Mouse (Mus musculus): ENCODE data around the gene Olfr103.

Olfr103 gene

GRCm38 (mm10) chr17:37339598-37339997, at the start of gene Olfr103:
TSS of gene Olfr103 (minus strand) at chr17:37339698.
- DNase-seq (ENCODE audit: low spot score): no peak

- no peak for DNase-seq (ENCODE audit: low spot score)
Observed at GRCm38 (mm10) chr17:37378733-37379132, 39.2 kb upstream of the Olfr103 start, which contains the start of gene Olfr105-ps. TSS of gene Olfr105-ps (plus strand) at chr17:37379033.

- no peak for DNase-seq (ENCODE audit: low spot score)
Observed at GRCm38 (mm10) chr17:37359282-37359681, 19.8 kb upstream of the Olfr103 start, which contains the start of gene Olfr104-ps. TSS of gene Olfr104-ps (plus strand) at chr17:37359582.

GRCm38 (mm10) chr17:37316954-37317353, 22.5 kb downstream of the Olfr103 start, which contains the start of gene Olfr102:
TSS of gene Olfr102 (minus strand) at chr17:37317054.
- no peak for DNase-seq (ENCODE audit: low spot score)

- DNase-seq (ENCODE audit: low spot score): no peak
Observed at GRCm38 (mm10) chr17:37310146-37310699, 29.3 kb downstream of the Olfr103 start.

GRCm38 (mm10) chr17:37308483-37308882, 31.0 kb downstream of the Olfr103 start:
- DNase-seq (ENCODE audit: low spot score): no peak

GRCm38 (mm10) chr17:37304213-37304612, 35.3 kb downstream of the Olfr103 start, which contains the start of gene Olfr101:
TSS of gene Olfr101 (minus strand) at chr17:37304313.
- no peak for DNase-seq (ENCODE audit: low spot score)
